Mouse (Mus musculus): ENCODE measurements around the gene Fam133b. TPM values are rescaled to one million over a fixed set of nuclear protein-coding genes. Genes with fewer than 3 reads are reported as not detected.

The Fam133b gene
- 76.1 and 83.7 TPM in 2 replicates for total RNA-seq (2017)

DNA sequence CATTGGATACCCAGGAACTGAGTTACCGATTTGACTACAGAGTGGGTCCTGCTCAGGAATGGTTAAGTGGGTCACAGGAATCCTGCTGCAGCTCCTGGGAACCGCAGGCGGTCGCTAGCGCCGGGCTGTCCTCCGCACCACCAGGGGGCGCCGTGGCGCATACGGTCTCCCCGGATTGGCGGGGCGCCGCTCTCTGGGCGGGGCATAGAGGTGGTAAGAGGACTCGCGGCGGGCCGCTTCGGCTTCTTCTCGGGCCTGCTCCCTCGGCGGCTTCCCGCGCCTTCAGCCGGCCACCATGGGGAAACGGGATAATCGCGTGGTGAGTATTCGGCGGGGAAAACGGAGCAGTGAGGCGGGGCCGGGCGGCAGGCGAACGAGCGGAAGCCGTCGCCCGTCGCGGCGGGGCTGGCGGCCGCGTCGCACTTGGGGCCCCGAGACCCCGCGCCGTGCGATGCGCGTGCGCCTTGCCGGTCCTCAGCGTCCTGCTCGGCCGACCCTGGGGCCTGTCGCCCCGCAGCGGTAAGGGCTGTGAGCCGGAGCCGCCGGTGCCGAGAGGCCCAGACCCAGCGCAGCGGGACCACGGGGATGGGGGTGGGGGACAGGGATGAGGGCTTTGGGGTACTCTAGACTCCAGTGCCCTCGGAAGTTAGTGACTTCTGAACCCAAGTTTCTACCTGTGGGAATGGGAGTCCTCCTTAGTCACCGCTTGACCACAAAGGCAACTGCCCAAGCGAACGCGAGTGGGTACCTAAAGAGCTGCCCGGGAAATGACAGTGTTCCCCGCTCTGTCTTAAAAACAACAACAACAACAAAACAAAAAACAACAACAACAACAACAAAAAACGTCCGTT, at the start of gene Fam133b:
TSS of gene Fam133b (plus strand) at position 205 of the 851 bp plus-strand sequence.
- peak; percentile 97 for ATAC-seq (ENCODE audit: extremely low read depth, insufficient number of reproducible peaks, low FRiP score, poor library complexity, severe bottlenecking)

DNA sequence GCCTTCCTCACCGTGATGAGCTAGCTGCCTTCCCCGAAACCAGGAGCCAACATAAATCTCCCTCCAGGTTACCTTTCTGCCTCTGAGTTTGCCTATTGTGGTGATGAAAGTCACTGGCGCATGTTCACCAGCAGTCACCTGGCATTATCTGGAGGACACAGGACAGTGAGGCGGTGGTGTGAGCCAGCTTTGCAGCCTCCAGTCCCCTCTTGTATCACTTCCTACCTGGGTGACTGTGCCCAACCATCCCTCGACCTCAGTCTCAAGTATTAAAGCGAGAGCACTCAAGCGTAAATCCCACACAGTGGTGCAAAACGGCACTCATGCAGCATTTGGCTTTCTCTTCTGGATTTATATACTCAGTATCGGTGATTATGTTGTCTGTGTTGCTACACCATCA, 49.7 kb upstream of the Fam133b start:
- peak; percentile 47 for ATAC-seq (ENCODE audit: extremely low read depth, insufficient number of reproducible peaks, low FRiP score, poor library complexity, severe bottlenecking)

DNA sequence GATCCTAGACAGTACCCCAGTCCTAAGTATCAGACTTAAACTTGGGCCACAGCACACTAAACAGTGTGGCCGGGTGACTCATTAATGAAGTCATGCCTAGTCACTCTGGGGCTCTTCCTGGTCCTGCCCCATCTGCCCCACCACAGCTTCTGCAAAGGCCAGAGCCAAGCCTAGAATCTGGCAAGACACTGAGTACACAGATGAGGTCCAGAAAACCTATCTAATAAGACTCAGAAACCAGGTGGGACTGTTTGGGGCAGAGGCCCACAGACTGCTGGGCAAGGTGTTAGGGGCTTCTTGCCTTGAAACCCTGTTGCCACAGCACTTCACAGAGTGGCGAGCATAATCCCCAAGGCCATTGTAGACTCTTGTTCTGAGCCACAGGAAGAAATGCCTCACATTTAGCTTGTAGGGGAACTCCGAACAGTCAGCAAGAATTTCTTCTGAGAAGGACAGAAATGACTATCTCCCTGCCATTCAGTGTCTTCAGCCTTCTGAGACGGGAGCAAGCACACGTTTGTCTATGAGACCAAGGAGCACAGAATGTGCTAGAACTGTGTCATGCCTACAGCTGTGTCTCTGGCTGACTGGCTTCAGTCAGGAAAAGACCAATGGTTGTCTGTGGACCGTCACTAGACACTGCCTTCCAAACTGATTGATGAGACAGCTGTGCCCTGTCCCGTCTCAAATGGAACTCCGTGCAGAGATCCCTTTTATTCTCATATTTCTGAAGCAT, 49.0 kb upstream of the Fam133b start:
- ATAC-seq (ENCODE audit: extremely low read depth, insufficient number of reproducible peaks, low FRiP score, poor library complexity, severe bottlenecking): peak; percentile 88

DNA sequence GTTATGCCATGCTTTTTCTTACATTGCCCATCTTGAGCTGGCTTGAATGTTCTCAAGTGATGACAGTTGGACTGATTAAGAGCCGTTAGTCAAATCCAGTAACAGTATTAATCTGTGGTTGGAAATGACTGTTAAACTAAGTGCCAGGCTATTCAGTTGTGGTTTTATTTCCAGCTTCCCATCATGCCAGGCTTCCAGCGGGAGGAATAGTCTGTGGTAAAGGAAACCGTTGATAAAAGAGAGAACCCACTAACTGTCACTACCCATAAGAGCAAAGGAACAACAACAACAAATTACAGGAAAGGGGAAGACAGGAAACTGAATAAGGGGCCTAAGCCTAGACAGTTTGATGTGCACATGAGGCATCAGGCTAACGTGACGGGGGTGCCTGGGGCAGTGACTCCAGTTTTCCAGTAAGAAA, 46.1 kb upstream of the Fam133b start:
- ATAC-seq (ENCODE audit: extremely low read depth, insufficient number of reproducible peaks, low FRiP score, poor library complexity, severe bottlenecking): no peak

DNA sequence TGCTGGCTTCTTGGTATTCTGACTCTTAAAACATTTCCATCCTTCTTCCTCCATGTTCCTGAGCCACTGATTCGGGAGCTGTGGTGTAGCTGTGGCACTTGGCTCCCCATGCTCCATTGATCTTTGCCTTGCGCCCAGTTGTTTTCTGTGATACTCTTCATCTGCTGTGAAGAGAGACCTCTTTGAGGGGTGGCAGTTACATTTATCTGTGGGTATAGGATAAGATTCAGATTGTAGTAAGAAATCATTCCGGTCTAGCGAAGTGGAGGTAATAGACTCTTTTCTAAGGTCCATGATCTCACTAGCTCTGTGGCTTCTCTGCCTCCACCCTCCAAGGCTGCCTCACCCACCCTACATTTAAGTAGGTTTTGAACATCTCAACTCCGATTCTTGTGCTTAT, 43.3 kb upstream of the Fam133b start:
- ATAC-seq (ENCODE audit: extremely low read depth, insufficient number of reproducible peaks, low FRiP score, poor library complexity, severe bottlenecking): no peak

DNA sequence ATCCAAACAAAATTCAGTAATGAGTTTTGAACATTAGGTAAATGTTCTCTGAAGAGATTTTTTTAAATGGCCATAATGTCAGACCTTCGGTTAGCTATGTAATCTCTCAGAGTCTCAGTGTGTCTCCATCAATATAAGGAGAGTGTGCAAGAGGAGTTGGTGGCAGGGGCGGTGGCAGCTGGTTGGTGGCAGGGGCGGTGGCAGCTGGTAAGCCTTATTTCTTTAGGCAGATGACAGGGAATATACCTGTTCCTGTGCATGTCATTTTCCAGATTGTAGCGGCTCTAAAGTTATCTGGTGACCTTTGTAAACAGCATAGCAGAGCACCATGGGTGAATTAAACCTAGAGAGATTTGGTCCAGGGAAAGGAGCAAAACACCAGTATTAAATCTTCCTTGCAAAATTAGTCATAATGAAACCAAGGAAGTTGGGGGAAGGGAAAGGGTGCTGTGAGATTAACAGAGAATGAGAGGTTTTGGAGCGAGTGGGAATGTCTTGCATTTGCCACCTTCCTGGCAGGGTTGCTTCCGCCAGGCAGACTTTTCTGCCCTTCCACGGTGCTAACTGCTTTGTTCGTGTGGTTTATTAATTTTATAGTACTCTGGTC, 42.6 kb upstream of the Fam133b start:
- no peak for ATAC-seq (ENCODE audit: extremely low read depth, insufficient number of reproducible peaks, low FRiP score, poor library complexity, severe bottlenecking)

DNA sequence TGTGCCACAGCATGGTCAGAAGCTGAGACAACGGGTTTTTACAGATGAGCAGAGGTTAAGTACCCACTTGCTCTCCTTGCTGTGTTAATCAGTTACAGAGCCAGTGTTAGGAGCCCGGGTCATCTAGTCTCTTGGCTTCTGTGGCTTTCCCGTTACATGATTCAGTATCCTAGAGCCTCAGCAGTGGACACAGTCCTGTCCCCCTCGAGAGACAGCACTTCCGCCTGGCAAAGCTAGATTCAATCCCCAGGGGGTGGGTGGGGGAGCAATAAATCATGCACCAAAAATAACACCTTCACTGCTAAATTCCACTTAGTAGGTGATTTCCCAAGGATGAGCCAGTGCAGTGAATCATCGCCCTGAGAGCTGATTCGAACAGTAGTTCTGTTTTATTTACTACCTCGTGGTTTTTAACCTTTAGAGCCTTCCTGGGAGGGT, 42.0 kb upstream of the Fam133b start:
- ATAC-seq (ENCODE audit: extremely low read depth, insufficient number of reproducible peaks, low FRiP score, poor library complexity, severe bottlenecking): peak; percentile 40

DNA sequence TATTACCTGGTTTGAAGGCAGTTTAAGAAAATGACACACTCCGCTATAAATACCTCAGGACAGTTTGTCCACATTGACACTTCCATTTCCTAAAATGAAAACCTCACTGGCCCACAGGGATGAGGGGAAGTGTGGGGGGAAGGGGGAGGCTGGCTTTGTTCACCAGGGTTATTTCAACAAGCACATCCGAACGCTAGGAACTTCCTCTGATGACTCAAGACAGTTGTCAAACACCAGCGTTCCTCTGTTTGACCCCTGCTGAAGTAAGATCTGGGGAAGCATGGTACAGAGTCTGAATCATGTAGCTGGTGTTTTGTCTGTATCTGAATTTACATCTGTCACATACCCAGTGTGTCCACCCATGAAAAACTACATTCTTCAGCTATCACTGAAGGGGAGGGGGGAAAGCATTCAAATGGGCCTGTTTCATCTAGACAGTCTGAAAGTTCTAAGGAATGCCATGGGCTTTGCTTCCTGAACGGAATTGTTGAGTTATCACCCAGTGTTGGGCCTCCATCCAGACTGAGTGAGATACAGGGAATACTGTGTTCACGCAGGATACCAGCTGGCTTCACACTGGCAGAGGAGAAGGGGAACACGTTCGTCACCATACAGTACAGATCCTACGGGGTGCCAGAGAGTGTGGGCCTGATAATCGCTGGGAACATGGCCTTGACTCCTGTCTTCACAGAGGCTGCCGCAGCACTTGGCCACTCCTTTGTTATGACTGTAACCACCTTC, 40.9 kb upstream of the Fam133b start:
- ATAC-seq (ENCODE audit: extremely low read depth, insufficient number of reproducible peaks, low FRiP score, poor library complexity, severe bottlenecking): peak; percentile 70

DNA sequence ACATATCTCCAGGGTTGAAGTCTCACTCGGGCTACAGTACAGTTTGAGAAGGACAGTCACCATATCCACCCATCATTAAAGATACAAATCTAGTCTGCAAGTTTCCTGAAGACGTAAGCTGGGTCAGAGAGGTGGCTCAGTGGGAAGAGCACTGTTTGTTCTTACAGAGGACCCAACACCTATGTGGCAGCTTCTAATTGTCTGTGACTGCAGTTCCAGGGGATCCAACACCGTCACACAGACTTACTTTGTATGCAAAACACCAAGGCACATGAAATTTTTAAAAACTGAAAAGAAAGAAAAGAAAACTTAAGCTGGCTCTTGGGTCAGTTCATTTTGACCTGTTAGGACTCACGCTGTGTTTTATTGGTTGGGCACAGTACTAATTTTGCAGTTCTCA, 40.3 kb upstream of the Fam133b start:
- no peak for ATAC-seq (ENCODE audit: extremely low read depth, insufficient number of reproducible peaks, low FRiP score, poor library complexity, severe bottlenecking)

DNA sequence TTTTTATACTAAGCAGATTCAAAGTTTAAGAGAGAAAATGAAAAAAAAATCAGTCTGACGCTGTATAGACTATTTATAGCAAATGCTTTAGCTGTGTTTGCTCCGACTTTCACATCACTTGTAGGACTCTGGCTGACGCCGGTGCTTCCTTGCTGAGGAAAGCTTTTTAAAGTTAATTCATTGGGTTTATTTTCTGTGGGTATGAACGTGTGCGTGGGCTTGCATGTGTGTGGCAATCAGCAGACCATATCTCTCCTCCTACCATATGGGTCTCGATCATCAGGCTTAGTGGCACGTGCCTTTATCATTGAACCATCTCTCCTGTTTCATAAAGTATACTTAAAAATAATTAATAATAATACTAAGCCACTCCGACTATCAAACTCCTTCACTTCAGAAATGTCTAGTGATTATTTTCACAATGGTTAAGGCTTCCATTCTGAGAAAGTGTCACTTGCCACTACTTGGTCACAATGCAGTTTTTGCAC, 39.8 kb upstream of the Fam133b start:
- no peak for ATAC-seq (ENCODE audit: extremely low read depth, insufficient number of reproducible peaks, low FRiP score, poor library complexity, severe bottlenecking)

DNA sequence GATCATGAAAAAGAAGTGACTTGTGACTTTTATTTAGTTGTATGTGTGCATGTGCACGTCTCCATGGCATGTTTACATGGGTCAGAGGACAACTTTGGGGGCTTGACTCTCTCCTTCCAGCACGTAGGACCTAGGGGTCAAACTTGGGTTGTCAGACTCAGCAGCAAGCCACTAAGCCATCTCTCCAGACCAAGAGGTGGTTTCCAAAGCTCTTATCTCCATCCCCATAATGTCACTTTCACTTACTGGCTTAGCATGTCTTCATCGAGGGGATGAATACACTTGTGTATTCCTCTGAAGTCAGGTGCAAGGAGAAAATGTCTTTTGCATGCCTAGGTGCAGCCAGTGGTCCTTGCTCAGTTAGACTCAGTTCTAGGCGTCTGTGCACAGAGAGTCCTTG, 39.2 kb upstream of the Fam133b start:
- ATAC-seq (ENCODE audit: extremely low read depth, insufficient number of reproducible peaks, low FRiP score, poor library complexity, severe bottlenecking): no peak

DNA sequence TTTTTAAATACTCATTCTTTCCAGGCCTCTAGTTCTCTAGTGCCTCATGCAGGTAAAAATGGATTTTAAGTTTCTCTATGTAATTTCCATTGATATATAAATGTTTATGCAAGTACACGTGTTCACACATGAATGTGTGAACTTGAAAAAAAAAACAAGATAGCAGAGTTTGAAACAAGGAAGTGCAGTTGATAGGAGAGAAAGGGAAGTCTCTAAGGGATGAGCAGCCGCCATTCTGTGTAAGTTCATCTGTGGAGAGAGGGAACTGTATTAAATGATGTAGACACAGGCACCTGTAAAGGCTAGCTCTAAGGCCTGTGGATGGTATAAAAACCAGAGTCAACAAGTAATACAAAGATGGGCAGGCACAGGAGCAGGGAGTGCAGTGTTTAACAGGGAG, 38.1 kb upstream of the Fam133b start:
- no peak for ATAC-seq (ENCODE audit: extremely low read depth, insufficient number of reproducible peaks, low FRiP score, poor library complexity, severe bottlenecking)

DNA sequence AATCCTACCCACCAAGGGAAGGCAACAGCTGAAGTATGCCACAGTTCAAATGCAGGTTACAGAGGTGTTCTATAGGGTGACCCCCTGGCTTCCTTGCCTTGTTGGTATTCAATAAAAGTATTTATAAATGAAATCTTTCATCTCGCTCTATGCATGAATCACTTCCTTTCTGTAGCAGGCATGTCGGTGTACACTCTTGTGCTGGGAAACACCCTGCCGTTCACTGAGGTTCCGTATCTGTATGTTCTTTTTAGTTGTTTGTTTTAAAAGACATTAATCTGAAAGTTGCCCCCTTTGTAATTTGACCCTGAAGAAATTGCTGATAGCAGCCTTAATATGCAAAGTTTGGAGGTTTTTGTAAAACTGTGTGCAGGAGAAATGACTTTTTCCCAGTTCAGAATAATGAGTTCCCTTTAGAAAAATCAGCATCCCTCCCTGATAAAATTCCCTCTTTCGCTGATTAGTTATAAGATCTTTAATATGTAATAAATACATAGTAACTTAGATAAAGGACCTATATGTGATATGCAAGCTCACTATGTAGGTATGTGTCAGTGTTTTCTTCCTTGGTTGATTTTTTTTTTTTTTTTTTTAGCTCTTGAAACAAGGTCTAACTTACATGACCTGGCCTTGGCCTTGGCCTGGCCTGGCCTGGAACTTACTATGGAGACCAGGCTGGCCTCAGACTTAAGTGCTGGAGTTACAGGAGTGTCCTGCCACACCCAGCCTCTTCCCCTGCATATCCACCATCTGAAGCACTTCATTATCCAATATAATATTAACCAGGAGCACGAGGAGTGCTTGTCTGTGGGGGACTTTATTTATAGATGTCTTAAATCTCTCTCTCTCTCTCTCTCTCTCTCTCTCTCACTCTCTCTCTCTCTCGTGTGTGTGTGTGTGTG, 34.9 kb upstream of the Fam133b start:
- no peak for ATAC-seq (ENCODE audit: extremely low read depth, insufficient number of reproducible peaks, low FRiP score, poor library complexity, severe bottlenecking)

DNA sequence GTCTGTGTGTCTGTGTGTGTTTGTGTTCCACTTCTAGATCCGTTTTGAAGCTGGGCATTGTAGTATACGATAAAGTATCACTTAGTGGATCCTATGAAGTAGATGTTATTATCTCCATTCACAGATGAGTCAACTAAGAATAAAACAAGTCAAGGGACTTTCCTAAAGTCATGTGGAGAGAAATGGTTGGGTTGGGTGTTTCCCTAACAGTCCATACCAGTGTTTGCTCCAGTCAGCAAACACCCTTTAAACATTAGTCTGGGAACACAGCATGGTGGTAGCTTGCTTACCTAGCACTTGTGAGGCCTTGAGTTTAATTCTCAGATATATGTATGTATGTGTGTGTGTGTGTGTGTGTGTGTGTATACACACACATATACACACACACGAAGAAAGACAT, 34.1 kb upstream of the Fam133b start:
- ATAC-seq (ENCODE audit: extremely low read depth, insufficient number of reproducible peaks, low FRiP score, poor library complexity, severe bottlenecking): no peak

DNA sequence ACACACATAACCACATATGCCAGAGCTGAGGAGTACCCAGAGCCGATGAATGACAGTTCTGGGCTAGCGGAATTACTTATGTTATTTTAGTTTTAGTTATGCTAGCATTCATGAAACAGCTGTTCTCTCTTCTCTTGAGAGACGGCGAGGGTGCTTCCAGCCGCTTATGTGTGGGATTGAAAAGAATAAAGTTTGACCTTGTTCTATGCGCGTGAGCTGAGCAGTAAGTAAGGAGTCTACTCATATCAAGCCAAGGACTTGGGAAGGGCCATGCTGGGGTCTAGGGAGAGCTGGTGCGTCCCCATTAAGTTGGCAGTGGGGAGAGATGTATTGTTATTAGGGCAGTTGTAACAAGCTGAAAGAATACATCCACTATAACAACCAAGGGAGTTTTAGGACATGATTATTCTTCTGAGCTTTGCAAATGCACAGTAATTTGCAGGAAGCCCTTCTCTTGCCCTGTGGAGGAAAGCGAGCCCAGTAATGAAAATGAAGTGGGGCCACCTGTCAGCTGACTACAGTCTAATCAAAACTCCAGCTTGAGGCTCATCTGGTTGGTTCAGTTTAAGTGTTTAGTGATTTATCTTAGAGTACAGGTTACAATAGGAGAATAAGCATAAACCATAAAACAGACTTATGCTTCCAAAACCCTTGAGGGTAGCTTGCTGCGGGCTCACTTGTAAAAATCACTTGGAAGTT, 32.4 kb upstream of the Fam133b start:
- no peak for ATAC-seq (ENCODE audit: extremely low read depth, insufficient number of reproducible peaks, low FRiP score, poor library complexity, severe bottlenecking)

DNA sequence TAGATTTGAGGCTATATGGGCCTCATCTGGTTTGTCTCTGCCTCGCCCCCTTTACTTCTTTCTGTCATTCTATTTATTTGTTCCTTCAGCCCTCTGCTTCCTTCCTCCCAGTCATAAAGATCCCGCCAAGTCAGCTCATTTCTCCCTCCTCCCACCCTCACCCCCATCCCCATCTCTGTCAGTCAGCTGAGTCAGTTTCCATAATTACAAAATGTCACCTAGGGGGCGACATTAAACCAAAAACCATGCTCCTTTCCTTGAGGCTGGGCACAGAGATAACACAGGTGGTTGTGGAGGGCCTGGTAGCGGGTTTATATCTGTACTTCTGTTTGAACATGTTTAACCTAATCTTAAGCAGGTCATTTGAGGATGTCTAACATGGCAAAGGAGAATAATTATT, 31.0 kb upstream of the Fam133b start:
- ATAC-seq (ENCODE audit: extremely low read depth, insufficient number of reproducible peaks, low FRiP score, poor library complexity, severe bottlenecking): 0 out of 2 replicates have a peak, but pooled peaks have one; percentile 25

DNA sequence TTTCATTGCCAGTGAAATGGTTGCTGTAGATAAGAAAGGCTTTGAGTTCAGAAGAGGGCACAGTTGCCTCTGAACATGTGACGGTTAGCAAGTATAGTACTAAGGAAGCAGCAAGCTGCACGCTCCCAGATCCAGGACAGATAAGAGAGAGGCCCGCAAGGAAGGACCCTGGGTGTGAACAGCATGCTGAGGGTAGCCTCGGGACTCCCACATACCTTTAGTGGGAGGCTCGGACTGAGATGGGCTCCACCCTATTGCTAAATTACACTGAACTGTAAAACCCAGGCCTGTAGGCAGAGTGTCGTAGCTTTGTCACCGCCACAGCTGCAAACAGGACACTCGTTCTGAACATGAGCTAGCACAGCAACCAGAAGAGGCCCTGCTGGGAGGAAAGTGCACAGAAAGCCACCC, 28.7 kb upstream of the Fam133b start:
- ATAC-seq (ENCODE audit: extremely low read depth, insufficient number of reproducible peaks, low FRiP score, poor library complexity, severe bottlenecking): no peak

Measured in neutrophil, adult 5-6 weeks (primary cell).